Mouse (Mus musculus): Measurements from ENCODE around the gene Bcl2a1c.
"Not testable (repeated sequence)": the region's sequence is repeated elsewhere in the genome, so short reads cannot be mapped to it uniquely, and the experiment has no call there.

Bcl2a1c gene

DNA sequence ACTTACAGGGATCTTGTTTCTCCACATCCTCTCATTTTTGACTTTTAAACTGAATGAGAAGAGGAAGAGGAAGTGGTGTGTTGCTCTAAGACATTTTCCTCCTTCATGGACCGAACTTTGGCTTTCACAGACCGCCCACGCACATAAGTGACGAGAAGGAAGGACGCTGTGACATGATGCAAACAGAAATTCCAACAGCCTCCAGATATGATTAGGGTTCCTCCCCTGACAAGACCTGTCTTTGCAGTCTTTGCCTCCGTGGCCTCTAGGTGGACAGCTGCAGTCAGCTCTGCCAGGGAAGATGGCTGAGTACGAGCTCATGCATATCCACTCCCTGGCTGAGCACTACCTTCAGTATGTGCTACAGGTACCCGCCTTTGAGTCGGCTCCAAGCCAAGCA is at the start of gene Bcl2a1c:
Gene Bcl2a1c (plus strand): TSS at position 281 of the 400 bp plus-strand sequence.
- DNase-seq (ENCODE audit: extremely low spot score) = not testable (repeated sequence)

GRCm38 (mm10) chr9:114305957-114306356 is 24.0 kb upstream of the Bcl2a1c start:
- DNase-seq (ENCODE audit: extremely low spot score) = not testable (repeated sequence)

GRCm38 (mm10) chr9:114311752-114312151 is 18.2 kb upstream of the Bcl2a1c start:
- not testable (repeated sequence) for DNase-seq (ENCODE audit: extremely low spot score)

GRCm38 (mm10) chr9:114318021-114318420 is 11.9 kb upstream of the Bcl2a1c start:
- DNase-seq (ENCODE audit: extremely low spot score) = peak; percentile 71

GRCm38 (mm10) chr9:114326011-114326748 is 3.8 kb upstream of the Bcl2a1c start:
- no peak for DNase-seq (ENCODE audit: extremely low spot score)

DNA sequence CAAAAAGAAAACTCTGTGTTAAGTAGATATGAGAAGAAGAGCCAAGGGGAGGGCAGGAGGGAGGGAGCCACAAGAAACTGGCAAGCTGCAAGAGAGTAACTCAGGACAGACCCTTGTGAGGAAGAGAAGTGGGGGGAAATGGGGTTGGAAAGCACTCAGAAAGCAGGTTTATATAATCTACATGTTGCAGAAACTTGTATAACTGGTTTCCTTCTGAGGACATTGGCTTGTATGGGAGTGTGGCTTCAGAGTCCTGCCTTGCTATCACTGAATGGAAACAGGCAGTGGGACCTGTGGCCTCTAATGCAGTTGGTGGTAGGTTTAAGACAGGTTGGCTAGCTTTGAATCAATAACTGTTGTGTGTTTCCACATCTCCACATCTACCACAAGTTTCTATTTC is 1.6 kb upstream of the Bcl2a1c start:
- not testable (repeated sequence) for DNase-seq (ENCODE audit: extremely low spot score)

DNA sequence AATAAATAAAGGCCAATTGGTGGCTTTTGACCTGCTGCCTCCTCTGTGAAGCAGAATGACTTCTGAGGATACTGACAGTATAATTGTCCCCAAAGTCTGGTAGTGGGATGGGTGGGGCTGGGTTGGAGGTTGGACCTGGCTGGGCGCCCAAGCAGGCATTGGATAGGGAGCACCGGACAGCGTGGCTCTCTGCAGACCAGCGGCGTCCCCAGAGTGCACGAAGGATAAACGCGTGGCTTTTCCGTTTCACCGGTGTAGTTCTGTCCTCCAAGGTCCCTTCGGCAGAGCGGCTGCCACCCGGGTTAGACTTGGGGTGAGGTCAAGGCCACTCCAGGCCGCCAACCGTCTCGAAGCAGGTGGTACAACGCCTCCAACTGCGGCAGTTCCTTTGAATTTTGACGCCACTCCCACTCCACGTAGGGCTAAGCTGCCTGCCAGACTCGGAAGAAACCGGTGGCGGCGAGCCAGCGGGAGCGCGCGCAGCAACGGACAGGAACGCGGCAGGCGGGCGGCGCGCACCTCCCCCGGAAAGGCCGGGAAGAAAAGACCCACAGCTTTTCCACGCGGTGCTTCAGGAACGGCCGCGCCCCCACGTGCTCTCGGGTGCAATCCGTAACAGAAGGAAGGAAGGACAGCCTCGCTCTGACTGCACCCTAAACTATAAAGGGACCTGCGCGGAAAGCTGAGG is 38.0 kb downstream of the Bcl2a1c start:
- DNase-seq (ENCODE audit: extremely low spot score) = peak; percentile 64

GRCm38 (mm10) chr9:114368471-114368858 is 38.5 kb downstream of the Bcl2a1c start:
- DNase-seq (ENCODE audit: extremely low spot score) = no peak

GRCm38 (mm10) chr9:114369389-114369788 is 39.5 kb downstream of the Bcl2a1c start:
- not testable (repeated sequence) for DNase-seq (ENCODE audit: extremely low spot score)

- DNase-seq (ENCODE audit: extremely low spot score) = not testable (repeated sequence)
Observed at GRCm38 (mm10) chr9:114371717-114372116, 41.8 kb downstream of the Bcl2a1c start.

GRCm38 (mm10) chr9:114375276-114375962 is 45.5 kb downstream of the Bcl2a1c start:
- no peak for DNase-seq (ENCODE audit: extremely low spot score)

DNA sequence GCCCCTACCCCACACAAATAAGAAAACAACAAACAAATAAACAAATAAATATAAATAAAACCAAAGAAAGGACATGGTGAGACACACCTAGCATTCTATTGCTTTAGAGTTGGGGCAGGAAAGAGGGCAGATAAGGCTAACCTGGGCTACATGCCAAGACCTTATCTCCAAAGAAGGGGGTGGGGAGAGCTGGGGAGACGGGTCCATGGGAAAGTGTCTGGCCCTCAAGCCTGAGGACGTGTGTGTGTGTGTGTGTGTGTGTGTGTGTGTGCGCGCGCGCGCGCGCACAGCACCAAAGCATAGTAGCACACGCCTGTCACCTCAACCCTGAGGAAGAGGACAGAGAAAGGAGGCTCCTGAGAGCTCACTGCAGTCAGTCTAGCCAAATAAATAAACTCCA is 47.2 kb downstream of the Bcl2a1c start:
- DNase-seq (ENCODE audit: extremely low spot score) = no peak

- DNase-seq (ENCODE audit: extremely low spot score) = no peak
Observed at GRCm38 (mm10) chr9:114379871-114380270, 49.9 kb downstream of the Bcl2a1c start.

All from embryo, embryonic 9.5 days (tissue).